Mouse (Mus musculus) gastrocnemius, adult 2 months (tissue): Measurements from ENCODE around the gene Vopp1. TPM values are rescaled to one million over a fixed set of nuclear protein-coding genes. Genes with fewer than 3 reads are reported as not detected.

ENCODE experiments used
- DNase-seq: peaks from one replicate; pipeline ENCODE4 v3.0.0; 2022
- H3K27ac ChIP-seq: fragments of 200-600 bp; 2 replicates; pipeline ENCODE4 v1.8.1; 2022; ENCODE audit warnings: mild to moderate bottlenecking
- H3K4me3 ChIP-seq: fragments of 200-600 bp; 2 replicates; pipeline ENCODE4 v1.8.1; 2022; ENCODE audit warnings: mild to moderate bottlenecking, moderate library complexity
- CTCF ChIP-seq: fragments of 200-600 bp; IDR thresholded peaks from 2 replicates; pipeline ENCODE4 v1.8.1; 2022; ENCODE audit warnings: antibody characterized with exemption, mild to moderate bottlenecking, moderate library complexity
- intact Hi-C: fragments of 180-260 bp; cut with DNase I; formaldehyde crosslinking; loops from one replicate; pipeline ENCODE4 v1.15.1; 2025
- total RNA-seq, 2 experiments: library from RNA; stranded (reverse); gene quantifications; 2 replicates each; pipeline ENCODE4 v1.2.3; 2021

Vopp1 gene
- total RNA-seq, 2 experiments from 2014 or later, result 3.2 to 5.6 TPM

GRCm38 (mm10) chr6:57770467-57771190 lies 54.3 kb downstream of the Vopp1 start:
- no peak overlapping the region for H3K27ac ChIP-seq
- no peak for TF ChIP-seq CTCF
- intact Hi-C loops, result no loop called here
- DNase-seq, result no peak
- no peak overlapping the region for H3K4me3 ChIP-seq

GRCm38 (mm10) chr6:57768948-57769525 lies 55.9 kb downstream of the Vopp1 start:
- H3K4me3 ChIP-seq, result no peak overlapping the region
- no peak overlapping the region for H3K27ac ChIP-seq
- intact Hi-C loops, result no loop called here
- no peak for TF ChIP-seq CTCF
- DNase-seq, result no peak

- no peak overlapping the region for H3K27ac ChIP-seq
- intact Hi-C loops, result no loop called here
- DNase-seq, result no peak
- H3K4me3 ChIP-seq, result no peak overlapping the region
- TF ChIP-seq CTCF, result no peak
Observed at GRCm38 (mm10) chr6:57767112-57767868, 57.7 kb downstream of the Vopp1 start.

GRCm38 (mm10) chr6:57766287-57766686 lies 58.7 kb downstream of the Vopp1 start:
- intact Hi-C loops, result no loop called here
- DNase-seq, result no peak
- no peak for TF ChIP-seq CTCF
- Histone ChIP-seq H3K4me3 (no peak overlapping the region), H3K27ac (no peak overlapping the region)

GRCm38 (mm10) chr6:57765095-57765878 lies 59.7 kb downstream of the Vopp1 start:
- TF ChIP-seq CTCF, result no peak
- intact Hi-C loops, result no loop called here
- no peak for DNase-seq
- Histone ChIP-seq H3K4me3 (no peak overlapping the region), H3K27ac (no peak overlapping the region)

DNA sequence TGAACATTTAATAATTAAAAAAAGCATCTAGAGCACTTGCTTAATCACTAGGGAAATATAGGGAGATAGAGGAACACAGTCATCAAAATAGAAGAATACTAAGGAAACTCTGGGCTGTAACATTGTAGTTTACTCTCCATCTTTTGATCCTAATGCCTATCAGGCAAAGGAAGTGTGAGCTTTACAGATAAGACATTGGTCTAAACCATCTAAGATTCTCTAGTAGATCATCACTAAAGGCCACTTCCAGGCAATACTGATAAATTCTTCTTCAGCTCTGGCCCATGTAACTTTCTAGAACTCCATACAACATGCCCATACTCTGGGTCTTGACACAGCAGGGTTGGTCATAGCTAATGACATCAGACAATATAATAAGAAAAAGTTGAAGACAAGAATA lies 61.9 kb downstream of the Vopp1 start:
- no peak for DNase-seq
- TF ChIP-seq CTCF, result no peak
- Histone ChIP-seq H3K27ac (no peak overlapping the region), H3K4me3 (no peak overlapping the region)
- intact Hi-C loops, result no loop called here

DNA sequence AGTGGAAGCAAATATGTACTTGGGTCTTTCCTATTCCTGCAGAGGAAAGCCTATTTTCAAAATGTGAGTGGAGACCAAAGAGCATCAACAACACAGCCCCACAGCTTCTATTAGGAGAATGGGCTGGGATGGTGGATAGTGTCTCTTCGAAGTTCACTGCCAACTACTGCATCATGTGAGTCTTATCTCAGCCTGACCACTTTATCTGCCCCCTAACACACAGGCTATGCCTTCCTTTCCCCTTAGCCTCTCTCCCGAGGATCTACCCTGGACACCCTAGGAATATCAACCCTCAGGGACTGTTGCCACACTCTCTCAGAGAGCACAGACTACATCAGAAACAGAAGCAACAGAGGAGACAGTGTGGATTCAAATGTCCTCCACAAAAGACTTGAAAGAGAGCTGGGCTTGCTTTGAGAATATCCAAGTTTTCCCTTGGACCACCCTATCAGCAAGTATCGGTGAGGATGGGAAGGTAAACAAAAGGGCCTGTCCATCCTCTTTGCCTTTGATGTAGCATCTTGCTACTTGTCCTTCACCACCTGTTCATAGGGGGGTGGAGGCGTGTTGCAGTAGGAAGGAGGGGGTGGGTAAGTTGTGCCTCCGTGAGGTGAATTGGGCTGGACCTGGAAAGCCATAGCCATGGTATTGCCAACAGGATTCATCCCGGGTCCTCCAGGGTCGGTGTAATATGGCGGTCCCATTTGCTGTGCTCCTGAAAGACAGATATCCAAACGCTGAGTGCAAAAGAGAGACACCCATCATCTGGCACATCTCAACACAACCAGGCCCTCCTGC lies 70.8 kb downstream of the Vopp1 start:
- no peak for DNase-seq
- intact Hi-C loops, result no loop called here
- Histone ChIP-seq H3K27ac (no peak overlapping the region), H3K4me3 (no peak overlapping the region)
- no peak for TF ChIP-seq CTCF

- intact Hi-C loops, result no loop called here
- H3K27ac ChIP-seq, result no peak overlapping the region
- no peak for DNase-seq
Observed at GRCm38 (mm10) chr6:57745748-57746129, 79.2 kb downstream of the Vopp1 start.

DNA sequence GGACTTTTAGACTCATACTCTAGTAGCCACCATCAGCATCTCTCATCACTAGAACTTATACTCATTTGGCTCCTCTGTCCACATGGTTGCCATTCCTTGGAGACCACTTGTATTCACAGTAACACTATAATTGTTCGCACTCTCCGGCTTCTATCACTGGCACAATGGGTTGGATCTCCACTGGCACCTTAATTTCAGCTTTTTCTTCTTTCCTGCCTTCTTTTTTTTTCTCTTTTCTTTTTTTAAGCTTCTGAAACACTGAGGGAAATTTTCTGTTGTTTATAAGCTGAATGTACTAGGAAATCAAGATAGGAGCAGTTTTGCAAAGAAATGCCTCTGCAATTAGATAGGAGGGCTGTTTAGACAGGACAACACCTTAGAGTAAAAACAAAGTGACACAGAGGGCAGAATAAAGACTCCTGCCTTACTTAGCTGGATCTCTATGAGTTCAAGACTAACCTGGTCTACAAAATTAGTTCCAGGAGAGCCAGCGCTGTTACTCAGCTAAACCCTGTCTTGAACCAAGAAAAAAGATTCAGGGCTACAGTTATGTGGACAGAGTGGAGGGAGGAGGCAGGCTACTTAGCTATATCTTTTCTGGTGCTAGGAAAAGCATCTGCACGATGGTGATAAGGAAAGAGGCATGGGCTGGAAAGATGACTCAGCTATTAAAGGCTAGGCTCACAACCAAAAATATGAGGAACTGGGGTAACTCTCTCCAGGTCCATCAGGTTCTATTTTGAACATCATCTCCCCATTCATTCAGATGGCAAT lies 79.8 kb downstream of the Vopp1 start:
- no peak for TF ChIP-seq CTCF
- intact Hi-C loops, result loop anchor here (5.0 kb wide), 1 partner anchor 112 kb away; no protein-coding TSS in a partner anchor
- DNase-seq, result no peak
- H3K27ac ChIP-seq, result no peak overlapping the region
- H3K4me3 ChIP-seq, result no peak overlapping the region

More at GRCm38 (mm10) chr6:57745748-57746129, 79.2 kb downstream of the Vopp1 start:
- no peak overlapping the region for H3K4me3 ChIP-seq
- no peak for TF ChIP-seq CTCF

- intact Hi-C loops, result loop anchor here (5.0 kb wide), 1 partner anchor 113 kb away; no protein-coding TSS in a partner anchor
- TF ChIP-seq CTCF, result no peak
- Histone ChIP-seq H3K27ac (no peak overlapping the region), H3K4me3 (no peak overlapping the region)
- no peak for DNase-seq
Observed at GRCm38 (mm10) chr6:57744123-57744522, 80.8 kb downstream of the Vopp1 start.

GRCm38 (mm10) chr6:57743333-57743732 lies 81.6 kb downstream of the Vopp1 start:
- intact Hi-C loops, result loop anchor here (5.0 kb wide), 1 partner anchor 114 kb away; no protein-coding TSS in a partner anchor
- Histone ChIP-seq H3K27ac (no peak overlapping the region), H3K4me3 (no peak overlapping the region)
- TF ChIP-seq CTCF, result peak; percentile 52
- peak; percentile 30 for DNase-seq
